Mouse (Mus musculus): Measurements from ENCODE around the gene Olfr571. TPM values are rescaled to one million over a fixed set of nuclear protein-coding genes. Genes with fewer than 3 reads are reported as not detected.

The Olfr571 gene
- total RNA-seq, 2 experiments from 2014 or later = not detected

GRCm38 (mm10) chr7:102890782-102891181 is 26.6 kb downstream of the Olfr571 start, which contains the start of gene Olfr569:
Gene Olfr569, minus strand, starts transcription at chr7:102890882.
- no peak for DNase-seq (ENCODE audit: low spot score in 2 of 2)
- no peak for TF ChIP-seq CTCF (conservative IDR thresholded peaks at IDR 0.05)
- no peak within 1 kb of the TSS for H3K27ac ChIP-seq
- H3K4me3 ChIP-seq = no peak within 1 kb of the TSS

DNA sequence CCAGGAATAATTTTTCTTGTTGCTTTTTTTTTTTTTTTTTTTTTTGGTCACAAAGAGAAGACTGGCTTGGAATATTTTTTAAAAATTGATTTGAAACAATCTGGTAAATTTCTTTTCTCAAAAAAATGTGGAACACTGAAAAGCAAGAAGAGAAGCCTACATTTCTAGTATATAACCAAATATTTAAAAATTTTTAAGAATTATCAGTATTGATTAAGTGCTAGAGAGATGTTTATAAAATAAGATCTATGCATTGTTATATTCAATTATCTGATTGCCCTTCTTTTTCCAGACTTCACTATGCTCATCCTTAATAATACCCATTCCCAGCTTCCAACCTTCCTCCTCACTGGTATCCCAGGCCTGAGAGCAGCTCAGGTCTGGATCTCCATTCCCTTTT is 40.5 kb downstream of the Olfr571 start, which contains the start of gene Olfr568:
Gene Olfr568, plus strand, starts transcription at position 301 of the 400 bp plus-strand sequence.
- no peak for DNase-seq (ENCODE audit: low spot score in 2 of 2)
- TF ChIP-seq CTCF (conservative IDR thresholded peaks at IDR 0.05) = no peak

GRCm38 (mm10) chr7:102858665-102859064 is 58.7 kb downstream of the Olfr571 start, which contains the start of gene Olfr566:
Gene Olfr566, minus strand, starts transcription at chr7:102858765.
- H3K4me3 ChIP-seq = no peak within 1 kb of the TSS
- DNase-seq (ENCODE audit: low spot score in 2 of 2) = no peak
- TF ChIP-seq CTCF (conservative IDR thresholded peaks at IDR 0.05) = no peak
- no peak within 1 kb of the TSS for H3K27ac ChIP-seq

More for the DNA sequence above, 40.5 kb downstream of the Olfr571 start, which contains the start of gene Olfr568:
- no peak within 1 kb of the TSS for H3K4me3 ChIP-seq
- no peak within 1 kb of the TSS for H3K27ac ChIP-seq

DNA sequence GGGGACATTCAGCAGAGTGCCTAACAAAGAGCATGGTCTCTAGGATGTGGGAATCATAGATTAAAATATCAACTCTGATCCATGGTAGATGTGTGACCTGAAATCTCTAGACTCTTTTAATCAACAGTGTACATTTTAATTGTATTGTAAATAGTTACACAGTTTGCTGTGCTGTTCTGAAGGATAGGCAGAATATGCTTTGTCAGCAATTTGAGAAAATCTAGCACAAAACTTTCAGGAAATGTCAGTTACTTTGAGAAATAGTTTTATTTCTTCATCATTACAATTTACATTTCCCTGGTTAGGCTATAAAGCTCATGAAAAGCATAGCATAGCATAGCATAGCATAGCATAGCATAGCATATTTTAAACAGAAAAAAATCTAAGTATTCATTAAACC is 61.5 kb downstream of the Olfr571 start:
- no peak for TF ChIP-seq CTCF (conservative IDR thresholded peaks at IDR 0.05)
- H3K27ac ChIP-seq = no peak overlapping the region
- H3K4me3 ChIP-seq = no peak overlapping the region
- no peak for DNase-seq (ENCODE audit: low spot score in 2 of 2)

Other genes with a start within 250 kb of the Olfr571 start
- 1 to 10 TPM; 7.1 to 7.2 TPM for gene Trim68, start 230.2 kb downstream of the Olfr571 start, total RNA-seq (2021)
- gene Olfr557, start 221.6 kb downstream of the Olfr571 start, total RNA-seq (2021) = not detected
- gene Olfr558, start 215.3 kb downstream of the Olfr571 start, total RNA-seq (2021) = under 1 TPM; 0.15 to 0.46 TPM
- not detected for gene Olfr33, start 198.5 kb downstream of the Olfr571 start, total RNA-seq (2021)
- not detected for gene Olfr559, start 190.0 kb downstream of the Olfr571 start, total RNA-seq (2021)
- not detected for gene Olfr560, start 158.2 kb downstream of the Olfr571 start, total RNA-seq (2021)
- gene Olfr78, start 158.1 kb downstream of the Olfr571 start, total RNA-seq (2021) = under 1 TPM; 0.25 to 0.36 TPM
- gene Olfr561, start 146.3 kb downstream of the Olfr571 start, total RNA-seq (2021) = not detected
- gene Olfr564, start 114.1 kb downstream of the Olfr571 start, total RNA-seq (2021) = not detected
- gene Olfr566, start 58.8 kb downstream of the Olfr571 start, total RNA-seq (2021) = not detected
- gene Olfr568, start 40.4 kb downstream of the Olfr571 start, total RNA-seq (2021) = not detected
- not detected for gene Olfr569, start 26.7 kb downstream of the Olfr571 start, total RNA-seq (2021)
- gene Olfr570, start 23.0 kb downstream of the Olfr571 start, total RNA-seq (2021) = not detected
- not detected for gene Olfr572, start 6.9 kb upstream of the Olfr571 start, total RNA-seq (2021)
- not detected for gene Olfr573-ps1, start 25.0 kb upstream of the Olfr571 start, total RNA-seq (2021)
- not detected for gene Olfr574, start 30.9 kb upstream of the Olfr571 start, total RNA-seq (2021)
- gene Olfr575, start 41.2 kb upstream of the Olfr571 start, total RNA-seq (2021) = not detected
- gene Olfr576, start 45.1 kb upstream of the Olfr571 start, total RNA-seq (2021) = not detected
- gene Olfr577, start 58.4 kb upstream of the Olfr571 start, total RNA-seq (2021) = not detected
- not detected for gene Olfr578, start 71.8 kb upstream of the Olfr571 start, total RNA-seq (2021)
- not detected for gene Olfr582, start 120.5 kb upstream of the Olfr571 start, total RNA-seq (2021)
- not detected for gene Olfr583, start 133.8 kb upstream of the Olfr571 start, total RNA-seq (2021)
- gene Olfr584, start 164.3 kb upstream of the Olfr571 start, total RNA-seq (2021) = not detected
- not detected for gene Olfr585, start 180.2 kb upstream of the Olfr571 start, total RNA-seq (2021)
- gene Olfr586, start 208.1 kb upstream of the Olfr571 start, total RNA-seq (2021) = not detected
- gene Olfr588-ps1, start 223.3 kb upstream of the Olfr571 start, total RNA-seq (2021) = not detected
- not detected for gene Olfr589, start 238.8 kb upstream of the Olfr571 start, total RNA-seq (2021)

All from layer of hippocampus, adult 2 months (tissue).